Mouse (Mus musculus) adrenal gland, adult 2 months (tissue): ENCODE results near the gene Poldip2. TPM values are rescaled to one million over a fixed set of nuclear protein-coding genes. Genes with fewer than 3 reads are reported as not detected.

Experiments
- DNase-seq: peaks from one replicate; pipeline ENCODE4 v3.0.0; 2021
- long read RNA-seq: library from polyadenylated mRNA; stranded (forward); transcript quantifications from one replicate; pipeline ENCODE4 v2.0.0, GENCODE M21; 2021
- polyA plus RNA-seq: library from polyadenylated mRNA; depleted of rRNA; stranded (reverse); fragments of >200 nt; gene quantifications from 2 replicates; pipeline ENCODE4 v1.2.3, GENCODE M21; 2012; rRNA removed
- total RNA-seq, 2 experiments: library from RNA; stranded (reverse); gene quantifications; 2 replicates each; pipeline ENCODE4 v1.2.3; 2021

Poldip2 gene
- total RNA-seq (100 to 1,000 TPM; 151 to 168 TPM), polyA plus RNA-seq (94.8 and 108 TPM in 2 replicates)
- long read RNA-seq, transcript Poldip2-201 (11 exons, 2,054 nt), result major isoform, 217 of 249 reads
- long read RNA-seq, partial matches to known transcripts, result 7 of 249 reads
- long read RNA-seq, other reads (novel, unspliced or antisense), result 24 of 249 reads

DNA sequence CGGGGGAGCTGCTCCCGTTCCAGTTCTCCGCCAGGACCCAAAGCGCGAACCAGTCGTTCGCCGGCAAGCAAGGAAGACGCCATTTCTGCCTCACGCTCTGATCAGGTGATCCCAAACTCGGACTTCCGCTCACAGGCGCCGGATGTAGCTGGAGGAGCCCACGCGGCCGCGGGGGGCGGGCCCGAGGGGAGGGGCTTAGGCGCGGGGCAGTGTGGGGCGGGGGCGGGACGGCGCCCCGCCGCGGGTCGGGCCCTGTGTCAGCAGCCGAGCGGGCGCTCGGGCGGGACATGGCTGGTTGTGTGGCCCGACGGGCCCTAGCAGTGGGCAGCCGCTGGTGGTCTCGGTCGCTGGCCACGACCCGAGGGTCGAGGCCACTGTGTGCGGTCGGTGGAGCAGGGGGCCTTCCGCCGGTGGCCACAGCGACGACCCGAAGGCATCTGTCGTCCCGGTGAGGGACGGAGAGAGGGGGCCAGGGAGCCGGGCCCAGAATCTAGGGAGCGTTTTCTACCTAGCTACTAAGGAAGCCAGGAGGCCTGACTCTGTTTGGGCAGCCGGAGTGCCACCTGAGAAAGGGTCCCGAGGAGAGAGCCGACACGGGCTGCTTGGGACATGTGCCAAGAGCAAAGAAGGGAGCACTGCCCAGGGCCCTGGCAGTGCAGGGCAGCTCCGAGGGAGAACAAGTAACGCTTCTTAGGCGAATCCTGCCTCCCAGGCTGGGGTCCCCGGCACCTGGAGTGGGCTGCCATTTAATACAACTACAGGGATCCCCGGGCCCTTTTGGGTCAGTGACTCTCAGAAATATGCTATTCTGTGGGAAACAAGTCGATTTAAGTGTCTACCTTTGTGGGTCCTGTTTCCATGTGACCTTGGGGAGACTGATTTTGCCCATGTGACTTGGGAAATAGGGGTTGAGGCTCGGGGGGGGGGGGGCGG, at the start of gene Poldip2, which contains the start of gene Tmem199:
Gene Poldip2 (plus strand): TSS at position 169 of the 933 bp plus-strand sequence.
Gene Tmem199 (minus strand): TSS at position 148 of the 933 bp plus-strand sequence.
- DNase-seq, result peak; percentile 94

DNA sequence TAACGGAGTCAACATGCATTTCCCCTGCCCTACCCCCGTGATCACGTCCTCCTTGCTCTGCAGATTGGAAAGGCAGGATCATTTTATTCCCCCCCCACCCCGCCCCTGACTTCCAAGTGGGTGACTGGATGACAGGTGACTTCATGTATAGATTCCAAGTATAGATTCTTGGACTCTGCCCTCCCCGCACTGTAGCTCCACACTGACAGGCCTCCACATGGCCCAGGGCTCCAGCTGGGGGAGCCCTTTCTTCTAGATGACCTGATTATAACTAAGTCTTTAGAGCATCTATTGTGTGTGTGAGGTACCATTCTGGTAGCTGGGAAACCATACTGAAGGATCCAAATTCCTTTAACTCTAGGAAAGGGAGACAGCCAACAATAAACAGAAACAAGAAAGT, 49.3 kb upstream of the Poldip2 start:
- no peak for DNase-seq

DNA sequence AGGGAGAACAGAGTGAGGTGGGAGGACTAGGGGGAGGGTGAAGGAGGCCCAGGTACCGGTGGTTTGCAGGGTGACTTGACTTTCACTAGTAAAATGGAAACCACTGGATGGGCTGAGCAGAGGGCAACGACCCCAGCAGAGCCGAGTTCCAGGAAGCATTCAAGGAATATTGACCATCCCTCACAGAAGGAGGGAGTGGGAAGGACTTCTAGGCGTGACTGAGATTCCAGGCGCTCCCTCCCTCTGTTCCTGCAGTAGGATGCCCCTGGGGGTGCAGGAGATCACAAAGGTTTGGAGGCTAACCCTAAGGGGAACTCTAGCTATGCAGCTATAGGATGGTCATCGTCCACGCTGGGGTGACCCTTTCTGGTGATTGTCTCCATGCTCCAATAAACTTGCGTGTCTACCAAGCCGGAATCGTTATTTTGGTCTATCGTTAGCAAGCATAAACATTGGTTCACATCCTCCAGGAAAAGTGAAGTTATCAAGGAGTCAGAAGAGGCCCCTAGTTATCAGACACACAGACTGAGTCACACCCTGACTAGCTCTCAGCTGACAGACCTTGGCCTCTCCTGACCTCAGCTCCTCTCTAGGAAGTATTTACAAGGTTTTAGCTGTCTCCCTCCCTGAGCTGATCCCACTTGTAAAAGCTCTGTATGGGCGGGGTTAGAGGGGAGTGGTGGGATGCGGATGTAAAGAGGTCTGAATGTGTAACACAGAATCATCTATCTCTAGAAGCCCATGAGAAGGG, 48.5 kb upstream of the Poldip2 start:
- DNase-seq, result peak; percentile 72

- no peak for DNase-seq
Measured at GRCm38 (mm10) chr11:78465116-78465515, 46.9 kb upstream of the Poldip2 start.

DNA sequence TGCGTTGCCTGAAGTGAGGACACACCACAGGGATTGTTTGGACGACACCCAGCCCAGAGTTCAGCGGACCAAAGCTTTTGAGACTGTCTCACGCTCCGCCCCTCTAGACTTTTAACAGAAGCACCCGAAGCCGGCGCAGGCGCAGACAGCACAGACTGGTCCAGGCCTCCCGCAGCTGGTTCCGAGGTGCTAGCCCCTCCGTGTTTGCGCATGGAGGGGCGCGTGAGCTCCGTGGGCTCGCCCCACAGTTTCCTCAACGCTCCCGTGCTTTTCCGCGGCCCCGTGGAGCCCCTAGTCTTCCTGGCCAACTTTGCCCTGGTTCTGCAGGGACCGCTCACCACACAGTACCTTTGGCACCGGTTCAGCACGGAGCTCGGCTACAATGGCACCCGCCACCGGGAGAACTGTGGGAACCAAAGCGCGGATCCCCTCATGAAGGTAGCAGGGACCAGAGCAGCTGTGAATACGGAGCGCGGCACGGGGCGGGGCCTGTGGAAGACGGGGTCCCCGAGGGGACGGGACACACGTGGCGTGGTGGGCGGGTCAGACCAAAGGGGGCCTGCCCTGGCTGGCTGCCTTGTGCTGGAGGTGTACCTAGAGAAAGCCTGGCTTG, 46.3 kb upstream of the Poldip2 start, which contains the start of gene Slc46a1:
Gene Slc46a1 (plus strand): TSS at position 130 of the 613 bp plus-strand sequence.
- DNase-seq, result peak; percentile 93

- no peak for DNase-seq
Measured at GRCm38 (mm10) chr11:78466242-78466912, 45.6 kb upstream of the Poldip2 start.

GRCm38 (mm10) chr11:78467515-78467914, 44.5 kb upstream of the Poldip2 start:
- no peak for DNase-seq

DNA sequence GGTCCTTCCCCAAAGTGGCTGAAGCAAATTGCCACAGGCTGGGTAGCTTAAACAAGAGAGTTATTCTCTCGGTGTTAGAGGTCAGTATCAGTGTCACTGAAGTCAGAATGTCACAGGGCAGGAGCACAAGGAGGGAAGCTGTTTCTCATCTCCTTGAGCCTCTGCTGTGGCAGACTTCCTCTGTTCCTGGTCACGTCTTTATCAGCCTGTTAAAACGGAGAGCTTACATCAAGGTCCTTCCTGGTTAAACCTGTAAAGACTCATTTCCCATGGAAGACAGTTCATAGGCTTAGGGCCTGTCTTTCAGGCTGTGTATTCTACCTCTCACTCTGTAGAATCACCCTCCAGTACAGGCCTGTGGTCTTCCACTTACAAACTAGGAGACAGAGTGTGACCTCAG, 44.1 kb upstream of the Poldip2 start:
- no peak for DNase-seq

DNA sequence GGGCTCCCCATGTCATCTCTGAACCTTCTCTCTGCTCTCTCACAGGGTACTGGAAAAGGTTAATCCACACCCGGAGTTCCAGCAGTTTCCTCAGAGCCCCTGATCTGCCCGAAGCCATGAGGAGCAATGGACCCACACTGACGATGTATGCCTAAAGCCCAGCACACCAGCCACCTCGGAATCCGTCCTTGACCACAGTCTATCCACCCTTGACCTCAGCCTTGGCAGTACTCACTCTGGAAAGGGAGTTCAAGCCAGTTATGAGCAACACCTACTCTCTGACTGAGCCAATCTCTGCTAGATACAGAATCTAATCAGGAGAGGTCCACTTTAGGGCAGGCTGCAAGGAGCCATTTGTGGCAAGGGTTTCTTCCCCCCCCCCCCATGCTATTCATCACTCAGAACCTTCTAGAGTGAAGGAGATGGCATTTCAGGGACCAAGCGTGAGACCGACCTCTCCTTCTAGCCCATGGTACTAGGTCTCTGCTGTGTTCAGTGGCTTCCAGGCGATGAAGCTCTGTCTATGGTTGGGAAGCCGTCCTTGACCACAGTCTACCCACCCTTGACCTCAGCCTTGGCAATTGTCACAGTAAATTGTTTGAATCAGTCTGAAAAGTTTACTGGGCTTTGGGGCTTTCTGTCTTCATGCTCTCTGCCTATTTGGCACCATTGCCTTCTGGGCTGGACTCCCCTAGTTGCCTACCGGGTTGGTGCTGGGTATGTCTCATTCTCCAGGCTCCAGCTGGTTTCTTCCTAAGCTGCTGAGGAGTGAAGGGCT, 40.5 kb upstream of the Poldip2 start:
- DNase-seq, result peak; percentile 77

GRCm38 (mm10) chr11:78475289-78475688, 36.7 kb upstream of the Poldip2 start:
- no peak for DNase-seq

DNA sequence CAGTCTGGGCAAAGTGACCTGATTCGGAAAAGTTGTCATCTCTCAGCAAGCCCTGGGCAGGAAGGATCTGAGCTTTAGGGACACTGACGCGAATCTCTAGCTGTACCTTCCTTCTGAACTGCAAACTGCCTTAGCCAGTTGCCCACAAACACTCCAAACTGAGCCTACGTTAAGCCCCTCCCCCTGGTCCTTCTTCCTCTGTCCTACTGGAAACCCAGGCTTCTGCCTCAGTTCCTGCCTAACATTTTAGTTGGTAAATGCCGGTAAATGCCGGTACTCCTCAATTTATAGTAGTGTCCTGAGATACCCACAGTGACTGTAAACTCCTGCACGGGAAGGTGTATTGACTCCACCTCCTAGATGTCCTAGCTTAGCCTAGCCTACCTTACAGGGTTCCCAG, 28.4 kb upstream of the Poldip2 start:
- DNase-seq, result no peak

GRCm38 (mm10) chr11:78488168-78488567, 23.8 kb upstream of the Poldip2 start:
- DNase-seq, result peak; percentile 69

DNA sequence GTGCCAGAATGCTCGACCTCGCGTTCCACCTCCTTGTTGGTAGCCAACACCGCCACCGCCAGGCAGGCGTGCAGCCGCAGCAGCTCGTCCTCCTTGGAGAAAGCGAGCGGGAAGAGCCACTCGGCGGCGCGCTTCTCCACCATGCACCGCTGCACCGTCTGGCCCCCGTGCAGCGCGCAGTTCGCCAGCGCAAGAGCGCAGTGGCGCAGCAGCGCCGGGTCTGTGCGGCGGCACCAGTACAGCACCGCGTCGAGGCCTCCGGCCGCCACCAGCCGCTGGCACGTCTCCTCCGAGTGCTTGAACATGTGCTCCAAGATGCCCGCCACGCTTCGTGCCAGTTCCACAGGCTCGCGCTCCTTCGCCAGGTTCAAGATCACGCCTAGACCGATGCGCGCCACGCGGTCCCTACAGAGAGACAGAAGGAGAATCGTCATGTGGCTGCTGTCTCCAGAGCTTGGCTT, 21.2 kb upstream of the Poldip2 start:
- DNase-seq, result peak; percentile 68

GRCm38 (mm10) chr11:78495904-78496303, 16.1 kb upstream of the Poldip2 start:
- DNase-seq, result peak; percentile 34

DNA sequence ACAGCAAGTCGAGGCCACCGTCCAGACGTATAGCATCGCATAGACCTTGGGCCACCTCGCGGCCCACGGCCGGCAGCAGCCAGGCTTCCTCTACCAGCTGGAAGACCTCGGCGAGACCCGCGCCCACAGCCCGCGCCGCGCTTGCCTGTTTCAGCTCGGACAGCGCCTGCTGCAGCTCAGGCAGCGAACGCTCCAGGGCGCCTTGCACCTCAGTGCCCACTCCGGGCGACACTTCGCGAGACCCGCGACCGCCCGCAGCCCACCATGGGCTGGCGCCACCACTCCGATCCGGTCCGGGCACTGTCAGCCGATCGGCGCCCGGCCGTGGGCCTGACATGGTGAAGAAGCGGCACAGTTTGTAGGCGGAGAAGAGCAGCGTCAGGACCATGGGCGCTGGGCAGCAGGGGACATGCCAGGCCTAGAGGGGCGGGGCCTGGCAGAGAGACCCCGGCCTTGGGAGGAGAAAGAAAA, 14.9 kb upstream of the Poldip2 start:
- peak; percentile 35 for DNase-seq

- DNase-seq, result peak; percentile 96
Measured at GRCm38 (mm10) chr11:78497544-78498522, 14.2 kb upstream of the Poldip2 start, which contains the start of gene Sarm1. Gene Sarm1 (minus strand): TSS chr11:78497754.

- peak; percentile 26 for DNase-seq
Measured at GRCm38 (mm10) chr11:78499004-78499403, 13.0 kb upstream of the Poldip2 start, which contains the start of gene Vtn. Gene Vtn (plus strand): TSS chr11:78499091.

GRCm38 (mm10) chr11:78499543-78499942, 12.4 kb upstream of the Poldip2 start:
- DNase-seq, result no peak
